ENCODE assay signal across 11 mouse cellular contexts in genomic region chr8:80811591-80811991, GRCm38 (mm10).
DNase-seq lines count a peak whose midpoint lies in the region; ATAC-seq and TF ChIP-seq lines count a peak whose summit lies in the region.
"Had no signal": no experiment of that assay in that cellular context is flagged by ENCODE, and none has a peak within 500 bp of the region (broad histone marks: within the 10 kb centered on the region; RNA-seq: fewer than 3 reads in every experiment).

No protein-coding gene starts in this region.

- peak overlapping the region; percentile 91 for H3K27ac ChIP-seq in gastrocnemius, adult 2 months
- peak overlapping the region; percentile 94 for H3K27ac ChIP-seq in heart, embryonic 11.5 days (ENCODE audit: low read depth, low read length)
- peak overlapping the region; percentile 69 for H3K27ac ChIP-seq in limb, embryonic 12.5 days

- H3K27me3 ChIP-seq in heart, embryonic 11.5 days (ENCODE audit: control insufficient read depth, insufficient read depth, low read length) = no peaks in the 10 kb centered on the region
- no peaks in the 10 kb centered on the region for H3K27me3 ChIP-seq in limb, embryonic 12.5 days
- H3K27me3 ChIP-seq: Patski had no signal

- ATAC-seq in heart, embryonic 11.5 days (replicated peaks; ENCODE audit: insufficient number of reproducible peaks, low FRiP score, low TSS enrichment) = peak; percentile 28; the same call in 1 of the 2 replicates
- no peak for ATAC-seq in limb, embryonic 12.5 days (ENCODE audit: insufficient number of reproducible peaks, insufficient read depth, low FRiP score, low TSS enrichment, low read depth)
- no peak for ATAC-seq in inflammation-experienced regulatory T-cells, adult 6 months
- ATAC-seq: Patski had no signal

- no peaks in the 10 kb centered on the region; the same call in 1 of the 2 replicates for H3K36me3 ChIP-seq in heart, embryonic 11.5 days (ENCODE audit: control insufficient read depth, insufficient read depth, low read length)
- no peaks in the 10 kb centered on the region for H3K36me3 ChIP-seq in limb, embryonic 12.5 days

- peak overlapping the region; percentile 31; the same call in 1 of the 2 replicates for H3K9ac ChIP-seq in heart, embryonic 11.5 days (ENCODE audit: low read depth, low read length)
- no peak overlapping the region for H3K9ac ChIP-seq in limb, embryonic 12.5 days (replicated peaks)

- H3K4me1 ChIP-seq in heart, embryonic 11.5 days (ENCODE audit: control insufficient read depth, insufficient read depth, low read length) = peaks cover 62% of the 10 kb centered on the region
- H3K4me1 ChIP-seq in limb, embryonic 12.5 days (replicated peaks) = peaks cover 42% of the 10 kb centered on the region

- peak; percentile 70 for DNase-seq in gastrocnemius, adult 2 months
- DNase-seq in gastrocnemius, postnatal 36 days = no peak
- DNase-seq in adipocyte (ENCODE audit: low spot score) = peak; percentile 70
- DNase-seq in cerebellum, postnatal 10 days = no peak
- DNase-seq in layer of hippocampus, adult 11-12 months (ENCODE audit: low spot score) = no peak
- DNase-seq: midbrain, embryonic 14.5 days; right cerebral cortex, postnatal 25 days had no signal

- intact Hi-C loops in gastrocnemius, adult 2 months (cut with DNase I) = loop anchor here (5.0 kb wide), 3 partner anchors 36 to 66 kb away; no protein-coding TSS in a partner anchor
- intact Hi-C loops in gastrocnemius, postnatal 36 days (cut with DNase I) = no loop called here

- TF ChIP-seq CTCF in gastrocnemius, adult 2 months (IDR thresholded peaks at IDR 0.05) = no peak

- peak overlapping the region; percentile 54 for H3K4me3 ChIP-seq in gastrocnemius, adult 2 months
- H3K4me3 ChIP-seq in heart, embryonic 11.5 days (ENCODE audit: low read depth, low read length) = no peak overlapping the region
- no peak overlapping the region for H3K4me3 ChIP-seq in limb, embryonic 12.5 days (replicated peaks)

- H3K9me3 ChIP-seq in heart, embryonic 11.5 days (replicated peaks; ENCODE audit: control insufficient read depth, low read length) = no peaks in the 10 kb centered on the region
- no peaks in the 10 kb centered on the region for H3K9me3 ChIP-seq in limb, embryonic 12.5 days

- H3K4me2 ChIP-seq in heart, embryonic 11.5 days = peak overlapping the region; percentile 52
- H3K4me2 ChIP-seq in limb, embryonic 12.5 days = no peak overlapping the region

- WGBS in heart, embryonic 11.5 days (ENCODE audit: insufficient replicate concordance) = 24% methylated on average over 4 of the region's 4 CpGs
- WGBS in limb, embryonic 12.5 days = 83% methylated on average over 4 of the region's 4 CpGs

Comparison
In these comparisons a context has a peak if more than half of its experiments do, and no peak if none do; other contexts are left out.
1. DNase-seq: peak in gastrocnemius, adult 2 months (single experiment) and adipocyte (single experiment); none in gastrocnemius, postnatal 36 days (0 of 2), cerebellum, postnatal 10 days (0 of 2) and layer of hippocampus, adult 11-12 months (single experiment).
2. Peak in every context shown above with its lines, with median percentiles within 50 percentile points of each other: H3K27ac ChIP-seq.